Mouse (Mus musculus) skeletal muscle tissue, adult 2 months (tissue): ENCODE measurements at regions not wholly inside any gene's neighbourhood (a gene's known extent, or its start where the extent isn't known, plus 50 kb on each side); places are given as distances from the start of the nearest gene placed in this dataset.
A peak's percentile ranks its signal among the peaks of the same experiment; 100 is the strongest.
"Not testable (repeated sequence)": the region's sequence is repeated elsewhere in the genome, so short reads cannot be mapped to it uniquely, and the experiment has no call there.

ENCODE experiments used
- DNase-seq: peaks from one replicate; pipeline ENCODE4 v3.0.0-alpha.2; 2012; ENCODE audit warnings: low read depth, low spot score

DNA sequence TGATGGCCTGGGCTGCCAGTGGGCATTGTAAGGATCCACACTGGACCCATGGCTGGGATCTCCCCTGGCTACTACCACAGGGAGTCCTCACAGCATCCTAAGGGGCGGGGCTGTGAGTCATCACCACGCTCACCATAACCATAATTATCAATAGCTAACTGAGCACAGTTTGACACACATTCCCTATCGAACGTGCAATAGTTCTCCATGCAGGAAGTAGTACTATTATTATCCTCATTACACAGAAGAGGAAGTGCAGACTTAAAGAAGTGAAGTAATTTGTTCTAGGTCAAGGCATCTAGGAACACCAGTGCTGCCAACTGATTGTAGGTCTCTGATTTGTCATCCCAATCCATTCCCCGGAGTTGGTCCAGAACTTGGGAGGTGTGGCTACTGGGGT lies 84.1 kb upstream of the Trim2 start:
- DNase-seq, result no peak

DNA sequence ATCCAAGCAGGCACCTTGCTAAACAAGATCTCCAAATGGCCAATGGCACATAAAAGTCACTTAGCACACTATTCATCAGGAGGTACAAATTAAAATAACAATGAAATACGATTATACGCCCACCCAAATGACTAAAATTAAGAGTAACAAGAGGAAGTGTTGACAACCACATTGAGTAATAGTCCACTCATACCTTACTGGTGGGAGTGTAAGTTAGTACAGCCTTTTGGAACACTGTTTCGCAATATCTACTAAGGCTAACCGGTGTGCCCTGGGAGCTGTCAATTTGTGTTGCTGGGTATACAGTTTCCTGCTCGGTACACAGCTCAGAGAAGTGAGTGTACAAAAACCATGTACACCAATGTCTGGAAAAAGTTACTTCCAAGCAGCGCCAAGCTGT lies 81.8 kb upstream of the Trim2 start:
- no peak for DNase-seq

DNA sequence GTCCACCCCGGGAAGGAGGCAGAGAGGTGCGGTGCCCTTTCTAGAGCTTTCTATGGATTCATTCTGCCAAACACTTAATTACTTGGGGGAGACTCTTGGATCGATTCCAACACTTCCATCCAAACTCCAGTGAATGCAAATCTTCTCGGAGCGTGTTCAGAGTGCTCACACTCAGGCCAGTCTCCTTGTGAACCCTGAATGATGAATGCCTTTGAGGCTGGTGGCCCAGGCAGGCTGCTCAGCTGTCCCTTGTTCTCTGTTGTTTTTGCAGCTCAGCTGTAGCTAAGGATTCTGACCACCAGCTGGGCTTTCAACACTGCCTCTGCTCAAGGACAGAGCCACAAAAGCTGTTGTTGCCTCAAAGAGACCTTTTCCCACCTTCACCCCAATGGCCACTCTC lies 79.0 kb upstream of the Trim2 start:
- no peak for DNase-seq

DNA sequence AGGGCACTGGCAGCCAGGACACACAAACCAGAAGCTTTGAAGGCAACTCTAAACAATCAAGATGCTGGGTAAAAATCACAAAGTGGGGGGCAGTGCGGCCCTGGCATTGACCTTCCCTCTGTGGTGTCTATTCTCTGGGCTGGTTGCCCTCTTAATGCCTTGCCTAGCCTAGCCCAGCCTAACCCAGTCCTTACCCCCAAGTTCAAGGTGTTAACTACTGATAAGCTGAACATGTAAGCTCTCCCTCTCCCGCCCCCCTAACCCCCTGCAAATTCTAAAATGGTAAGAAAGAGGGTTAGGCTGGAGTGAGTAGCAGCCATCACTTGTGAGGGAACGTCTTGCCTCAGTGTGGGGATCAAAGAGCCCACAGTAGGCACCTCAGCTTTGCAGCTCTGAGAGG lies 76.9 kb upstream of the Trim2 start:
- DNase-seq, result no peak

DNA sequence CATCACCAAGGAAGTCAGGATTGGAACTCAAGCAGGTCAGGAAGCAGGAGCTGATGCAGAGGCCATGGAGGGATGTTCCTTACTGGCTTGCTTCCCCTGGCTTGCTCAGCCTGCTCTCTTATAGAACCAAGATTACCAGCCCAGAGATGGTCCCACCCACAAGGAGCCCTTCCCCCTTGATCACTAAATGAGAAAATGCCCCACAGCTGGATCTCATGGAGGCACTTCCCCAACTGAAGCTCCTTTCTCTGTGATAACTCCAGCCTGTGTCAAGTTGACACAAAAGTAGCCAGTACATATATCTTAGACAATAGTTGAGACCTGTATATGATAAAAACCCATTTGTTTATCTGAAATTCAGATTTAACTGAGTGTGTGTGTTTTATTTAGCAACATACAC lies 76.4 kb upstream of the Trim2 start:
- DNase-seq, result not testable (repeated sequence)

DNA sequence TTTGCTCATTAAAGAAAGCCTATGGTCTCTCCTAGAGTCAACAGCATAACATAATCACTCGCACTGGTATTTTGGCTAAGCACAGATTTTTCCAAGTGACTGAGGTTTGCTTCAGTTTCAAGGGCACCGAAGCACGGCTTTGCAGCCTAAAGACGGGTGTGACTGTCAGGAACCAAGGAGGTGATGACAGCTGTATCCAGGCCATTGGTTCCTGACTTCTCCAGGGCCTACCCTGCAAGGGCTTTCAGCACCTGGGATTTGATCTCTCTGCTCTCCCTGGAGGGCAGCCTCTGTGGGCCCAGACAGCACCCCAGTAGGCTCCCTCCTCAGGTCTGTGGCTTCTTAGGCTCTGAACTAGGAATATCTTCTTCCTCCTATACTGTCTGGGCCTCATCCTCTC lies 75.3 kb upstream of the Trim2 start:
- DNase-seq, result no peak

DNA sequence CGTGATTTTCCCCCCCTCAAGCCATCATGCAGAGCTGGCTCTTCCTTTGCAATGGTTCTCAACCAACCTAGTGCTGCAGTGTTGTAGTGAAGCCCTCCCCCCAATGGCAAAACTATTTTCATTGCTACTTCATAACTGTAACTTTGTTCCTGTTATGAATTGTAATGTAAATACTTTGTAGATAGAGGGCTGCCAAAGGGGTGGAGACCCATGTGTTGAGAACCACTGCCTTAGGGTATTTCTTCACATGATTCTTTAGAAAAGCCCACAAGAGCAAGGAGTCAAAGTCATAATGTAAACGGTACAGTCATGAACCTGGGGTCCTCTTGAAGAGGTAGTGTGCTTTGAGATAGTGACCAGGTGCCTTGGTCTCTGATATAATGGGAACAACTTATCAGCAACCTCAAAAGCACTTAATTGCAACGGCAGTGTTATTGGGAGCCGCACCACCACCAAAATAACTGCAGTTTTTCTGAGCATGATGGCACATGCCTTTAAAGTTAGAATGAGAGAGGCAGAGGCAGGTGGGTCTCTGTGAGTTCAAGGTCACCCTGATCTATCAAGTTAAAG lies 72.4 kb upstream of the Trim2 start:
- DNase-seq, result no peak

DNA sequence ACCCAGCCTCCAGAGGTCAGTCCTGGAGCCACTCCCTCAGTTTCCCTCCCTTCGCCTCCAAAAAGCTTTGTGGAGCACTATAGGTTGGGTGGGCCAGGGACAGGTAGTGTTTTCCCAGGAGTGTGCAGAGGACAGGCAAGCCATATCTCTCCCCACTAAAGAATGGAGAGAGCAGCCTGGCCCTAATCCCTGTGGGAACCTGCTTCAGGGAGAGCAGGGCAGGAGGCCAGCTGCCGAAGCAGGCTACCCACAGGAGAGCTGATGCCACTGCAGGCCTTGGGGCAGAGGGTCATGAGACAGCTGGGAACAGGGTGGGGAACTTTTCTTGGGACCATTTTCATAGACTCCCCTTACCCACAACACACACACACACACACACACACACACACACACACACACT lies 69.8 kb upstream of the Trim2 start:
- DNase-seq, result no peak

DNA sequence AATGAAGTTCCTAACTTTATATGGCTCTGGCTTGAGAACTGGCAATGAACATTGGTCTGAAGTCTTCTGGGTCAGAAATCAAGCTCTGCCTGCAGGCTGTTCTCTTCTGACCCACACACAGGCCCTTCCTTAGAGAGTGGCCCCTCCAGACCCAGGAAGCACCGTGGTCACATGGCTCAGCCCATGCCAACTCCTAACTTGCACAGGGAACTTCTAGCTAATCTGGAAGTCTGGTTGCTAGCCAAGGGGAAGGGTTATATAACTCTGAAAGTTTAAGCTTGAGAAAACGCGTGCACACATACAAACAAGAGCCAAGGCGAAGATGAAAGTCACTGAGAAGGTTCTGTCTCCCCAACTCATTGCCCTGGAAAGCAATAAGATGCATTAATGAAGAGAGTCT lies 69.2 kb upstream of the Trim2 start:
- peak; percentile 3 for DNase-seq

DNA sequence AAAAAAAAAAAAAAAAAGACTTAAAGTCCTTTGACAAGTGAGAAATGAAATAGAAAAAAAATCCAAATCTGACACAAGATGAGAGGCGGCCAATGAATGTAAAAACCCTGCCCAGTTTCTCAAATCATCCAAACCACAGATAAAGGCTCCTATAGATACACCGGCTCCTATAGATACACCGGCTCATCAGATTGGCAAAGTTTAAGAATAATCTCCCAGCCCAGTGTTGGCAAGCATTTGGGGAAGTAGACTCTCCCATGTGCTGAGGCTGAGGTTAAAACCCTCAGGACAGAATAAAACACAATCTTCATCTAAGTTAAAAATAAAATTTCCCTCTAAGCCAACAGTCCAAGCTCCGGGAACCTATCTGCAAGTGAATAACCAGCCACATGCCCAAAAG lies 65.2 kb upstream of the Trim2 start:
- no peak for DNase-seq

DNA sequence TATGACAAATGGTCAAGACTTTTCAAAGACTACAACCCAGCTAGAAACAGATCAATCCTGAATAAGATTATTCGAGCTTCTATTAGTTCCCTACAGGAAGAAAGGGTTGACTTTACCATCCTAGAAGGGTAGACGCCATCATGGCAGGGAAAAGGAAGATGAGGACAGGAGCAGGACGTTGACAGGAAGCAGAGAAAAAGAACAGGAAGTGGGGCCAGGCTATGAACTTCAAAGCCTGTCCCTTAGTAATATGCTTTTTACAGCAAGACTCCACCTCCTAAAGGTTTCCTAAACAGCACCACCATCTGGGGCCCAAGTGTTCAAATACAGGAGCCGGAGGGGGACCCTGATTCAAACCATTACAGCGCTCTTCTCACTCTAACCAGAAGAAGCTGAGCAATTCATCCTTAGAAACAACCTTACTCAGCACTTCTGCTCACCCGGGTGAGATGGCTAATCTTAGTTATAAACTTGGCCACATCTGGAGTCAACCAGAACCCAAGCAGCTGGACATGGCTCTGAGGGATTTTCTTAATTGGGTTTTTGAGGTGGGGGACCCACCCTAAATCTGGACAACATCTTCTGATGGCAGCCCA lies 60.6 kb upstream of the Trim2 start:
- DNase-seq, result no peak

DNA sequence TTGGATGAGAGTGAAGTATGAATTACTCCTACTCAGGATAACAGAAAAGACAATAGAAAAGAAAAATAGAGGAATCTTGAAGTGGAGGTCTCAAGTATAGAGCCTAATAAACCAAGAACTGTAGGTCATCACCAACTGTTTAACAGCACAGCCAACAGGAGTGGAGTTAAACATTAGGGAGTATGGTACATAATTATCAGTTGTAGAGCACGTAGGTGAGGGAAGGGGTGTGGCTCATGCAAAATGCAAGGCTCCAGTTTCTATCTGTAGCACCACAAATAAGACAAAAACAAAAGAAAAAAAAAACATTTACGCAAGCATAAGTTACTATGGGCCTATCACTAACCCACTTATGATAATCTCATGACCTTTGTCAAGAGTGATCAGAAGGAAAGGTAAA lies 52.0 kb upstream of the Trim2 start:
- no peak for DNase-seq

DNA sequence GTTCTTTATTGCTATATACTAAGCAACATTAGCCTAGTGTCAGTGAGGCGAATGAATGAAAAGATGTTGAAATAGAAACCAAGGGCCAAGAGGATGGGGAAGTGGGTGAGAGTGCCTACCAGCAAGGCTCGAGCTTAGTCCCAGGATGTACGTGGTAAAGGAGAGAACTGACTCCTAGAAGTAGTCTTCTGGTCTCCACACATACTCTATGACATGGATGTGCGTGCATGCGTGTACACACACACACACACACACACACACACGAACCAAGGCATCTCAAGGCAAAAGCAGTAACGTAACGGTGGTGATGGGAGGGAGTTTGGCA lies 50.0 kb upstream of the Trim2 start:
- no peak for DNase-seq
